Mouse (Mus musculus): Measurements from ENCODE around the gene Alkal2. TPM values are rescaled to one million over a fixed set of nuclear protein-coding genes. Genes with fewer than 3 reads are reported as not detected.
A peak's percentile ranks its signal among the peaks of the same experiment; 100 is the strongest.

The Alkal2 gene
- polyA plus RNA-seq, 1 experiment from 2014 or later = 4.6 TPM

- no peak for ATAC-seq (ENCODE audit: low read depth)
- no peaks in the 10 kb centered on the region for H3K9me3 ChIP-seq (ENCODE audit: control insufficient read depth, low read length)
These were observed 4.7 kb upstream of the Alkal2 start for GRCm38 (mm10) chr12:30879447-30879846.

GRCm38 (mm10) chr12:30883592-30883985, 533 bp upstream of the Alkal2 start:
- Histone ChIP-seq H3K4me1 (ENCODE audit: control insufficient read depth, insufficient read depth, low read length) (0 out of 2 replicates have a peak, but pooled peaks cover 7% of the 10 kb centered on the region), H3K9ac (ENCODE audit: low read depth, low read length) (peak overlapping the region; percentile 58; the same call in 1 of the 2 replicates), H3K27me3 (replicated peaks; ENCODE audit: control insufficient read depth, insufficient read depth, low read length) (peaks cover 47% of the 10 kb centered on the region), H3K36me3 (ENCODE audit: control insufficient read depth, insufficient read depth, low read length) (no peaks in the 10 kb centered on the region), H3K27ac (replicated peaks; ENCODE audit: low read depth, low read length) (no peak overlapping the region), H3K4me2 (ENCODE audit: low read depth, low read length) (peak overlapping the region; percentile 99), H3K9me3 (ENCODE audit: control insufficient read depth, low read length) (no peaks in the 10 kb centered on the region), H3K4me3 (ENCODE audit: low read depth, low read length) (peak overlapping the region; percentile 56)
- DNase-seq (ENCODE audit: low spot score) = no peak
- WGBS = 16% methylated on average over 4 of the region's 4 CpGs
- ATAC-seq (ENCODE audit: low read depth) = no peak

More at GRCm38 (mm10) chr12:30879447-30879846, 4.7 kb upstream of the Alkal2 start:
- WGBS = 67% methylated on average over 6 of the region's 6 CpGs
- 0 out of 2 replicates have a peak, but pooled peaks cover 1% of the 10 kb centered on the region for H3K4me1 ChIP-seq (ENCODE audit: control insufficient read depth, insufficient read depth, low read length)
- no peaks in the 10 kb centered on the region for H3K36me3 ChIP-seq (ENCODE audit: control insufficient read depth, insufficient read depth, low read length)
- no peak overlapping the region for H3K9ac ChIP-seq (ENCODE audit: low read depth, low read length)
- no peak overlapping the region for H3K4me3 ChIP-seq (ENCODE audit: low read depth, low read length)
- H3K27ac ChIP-seq (replicated peaks; ENCODE audit: low read depth, low read length) = no peak overlapping the region
- H3K4me2 ChIP-seq (ENCODE audit: low read depth, low read length) = no peak overlapping the region
- no peak for DNase-seq (ENCODE audit: low spot score)
- H3K27me3 ChIP-seq (replicated peaks; ENCODE audit: control insufficient read depth, insufficient read depth, low read length) = peaks cover 33% of the 10 kb centered on the region

- no peak overlapping the region for H3K27ac ChIP-seq (replicated peaks; ENCODE audit: low read depth, low read length)
- H3K4me3 ChIP-seq (ENCODE audit: low read depth, low read length) = peak overlapping the region; percentile 56
- H3K4me2 ChIP-seq (ENCODE audit: low read depth, low read length) = peak overlapping the region; percentile 99
- H3K36me3 ChIP-seq (ENCODE audit: control insufficient read depth, insufficient read depth, low read length) = no peaks in the 10 kb centered on the region
- WGBS = 9% methylated on average over 32 of the region's 39 CpGs
- H3K9ac ChIP-seq (ENCODE audit: low read depth, low read length) = peak overlapping the region; percentile 58
- H3K4me1 ChIP-seq (ENCODE audit: control insufficient read depth, insufficient read depth, low read length) = 0 out of 2 replicates have a peak, but pooled peaks cover 7% of the 10 kb centered on the region
- H3K27me3 ChIP-seq (replicated peaks; ENCODE audit: control insufficient read depth, insufficient read depth, low read length) = peaks cover 47% of the 10 kb centered on the region
- no peaks in the 10 kb centered on the region for H3K9me3 ChIP-seq (ENCODE audit: control insufficient read depth, low read length)
- peak; percentile 10 for DNase-seq (ENCODE audit: low spot score)
- peak; percentile 30; the same call in 1 of the 2 replicates for ATAC-seq (ENCODE audit: low read depth)
These were observed 604 bp downstream of the Alkal2 start for GRCm38 (mm10) chr12:30884622-30885230.

- WGBS = 60% methylated on average over 6 of the region's 6 CpGs
- Histone ChIP-seq H3K27me3 (replicated peaks; ENCODE audit: control insufficient read depth, insufficient read depth, low read length) (peaks cover 44% of the 10 kb centered on the region), H3K36me3 (ENCODE audit: control insufficient read depth, insufficient read depth, low read length) (no peaks in the 10 kb centered on the region), H3K27ac (replicated peaks; ENCODE audit: low read depth, low read length) (no peak overlapping the region), H3K4me2 (ENCODE audit: low read depth, low read length) (no peak overlapping the region), H3K4me3 (ENCODE audit: low read depth, low read length) (no peak overlapping the region), H3K4me1 (ENCODE audit: control insufficient read depth, insufficient read depth, low read length) (0 out of 2 replicates have a peak, but pooled peaks cover 7% of the 10 kb centered on the region), H3K9me3 (ENCODE audit: control insufficient read depth, low read length) (no peaks in the 10 kb centered on the region), H3K9ac (ENCODE audit: low read depth, low read length) (no peak overlapping the region)
- no peak for ATAC-seq (ENCODE audit: low read depth)
- DNase-seq (ENCODE audit: low spot score) = no peak
These were observed 1.8 kb downstream of the Alkal2 start for GRCm38 (mm10) chr12:30885891-30886290.

- H3K4me2 ChIP-seq (ENCODE audit: low read depth, low read length) = no peak overlapping the region
- no peaks in the 10 kb centered on the region for H3K36me3 ChIP-seq (ENCODE audit: control insufficient read depth, insufficient read depth, low read length)
- ATAC-seq (ENCODE audit: low read depth) (no peak), DNase-seq (ENCODE audit: low spot score) (no peak)
- H3K4me1 ChIP-seq (ENCODE audit: control insufficient read depth, insufficient read depth, low read length) = 0 out of 2 replicates have a peak, but pooled peaks cover 7% of the 10 kb centered on the region
- no peaks in the 10 kb centered on the region for H3K9me3 ChIP-seq (ENCODE audit: control insufficient read depth, low read length)
- H3K9ac ChIP-seq (ENCODE audit: low read depth, low read length) = no peak overlapping the region
- peaks cover 31% of the 10 kb centered on the region for H3K27me3 ChIP-seq (replicated peaks; ENCODE audit: control insufficient read depth, insufficient read depth, low read length)
- H3K27ac ChIP-seq (replicated peaks; ENCODE audit: low read depth, low read length) = no peak overlapping the region
- WGBS = 91% methylated on average over 4 of the region's 4 CpGs
- H3K4me3 ChIP-seq (ENCODE audit: low read depth, low read length) = no peak overlapping the region
These were observed 3.9 kb downstream of the Alkal2 start for GRCm38 (mm10) chr12:30888003-30888402.

- H3K36me3 ChIP-seq (ENCODE audit: control insufficient read depth, insufficient read depth, low read length) = no peaks in the 10 kb centered on the region; the same call in 1 of the 2 replicates
- no peaks in the 10 kb centered on the region for H3K4me1 ChIP-seq (ENCODE audit: control insufficient read depth, insufficient read depth, low read length)
- ATAC-seq (ENCODE audit: low read depth) = peak; percentile 57; the same call in 1 of the 2 replicates
These were observed 5.9 kb downstream of the Alkal2 start for GRCm38 (mm10) chr12:30890067-30890466.

GRCm38 (mm10) chr12:30891438-30891837, 7.3 kb downstream of the Alkal2 start:
- H3K27me3 ChIP-seq (replicated peaks; ENCODE audit: control insufficient read depth, insufficient read depth, low read length) = no peaks in the 10 kb centered on the region
- H3K27ac ChIP-seq (replicated peaks; ENCODE audit: low read depth, low read length) = no peak overlapping the region
- DNase-seq (ENCODE audit: low spot score) (no peak), ATAC-seq (ENCODE audit: low read depth) (no peak)
- no peaks in the 10 kb centered on the region for H3K9me3 ChIP-seq (ENCODE audit: control insufficient read depth, low read length)
- no peaks in the 10 kb centered on the region for H3K4me1 ChIP-seq (ENCODE audit: control insufficient read depth, insufficient read depth, low read length)
- no peak overlapping the region for H3K4me2 ChIP-seq (ENCODE audit: low read depth, low read length)
- no peak overlapping the region for H3K9ac ChIP-seq (ENCODE audit: low read depth, low read length)
- no peak overlapping the region for H3K4me3 ChIP-seq (ENCODE audit: low read depth, low read length)
- peaks cover 1% of the 10 kb centered on the region; the same call in 1 of the 2 replicates for H3K36me3 ChIP-seq (ENCODE audit: control insufficient read depth, insufficient read depth, low read length)
- 78% methylated on average over 7 of the region's 7 CpGs for WGBS

More at GRCm38 (mm10) chr12:30890067-30890466, 5.9 kb downstream of the Alkal2 start:
- no peak overlapping the region for H3K9ac ChIP-seq (ENCODE audit: low read depth, low read length)
- peaks cover 11% of the 10 kb centered on the region for H3K27me3 ChIP-seq (replicated peaks; ENCODE audit: control insufficient read depth, insufficient read depth, low read length)
- peak; percentile 75 for DNase-seq (ENCODE audit: low spot score)
- H3K27ac ChIP-seq (replicated peaks; ENCODE audit: low read depth, low read length) = no peak overlapping the region
- WGBS = 33% methylated on average over 5 of the region's 5 CpGs
- H3K4me3 ChIP-seq (ENCODE audit: low read depth, low read length) = no peak overlapping the region
- H3K4me2 ChIP-seq (ENCODE audit: low read depth, low read length) = no peak overlapping the region
- H3K9me3 ChIP-seq (ENCODE audit: control insufficient read depth, low read length) = no peaks in the 10 kb centered on the region

GRCm38 (mm10) chr12:30897039-30897438, 12.9 kb downstream of the Alkal2 start:
- no peak overlapping the region for H3K4me2 ChIP-seq (ENCODE audit: low read depth, low read length)
- H3K36me3 ChIP-seq (ENCODE audit: control insufficient read depth, insufficient read depth, low read length) = peaks cover 20% of the 10 kb centered on the region; the same call in 1 of the 2 replicates
- WGBS = 93% methylated on average over 4 of the region's 4 CpGs
- DNase-seq (ENCODE audit: low spot score) (no peak), ATAC-seq (ENCODE audit: low read depth) (no peak)
- H3K27me3 ChIP-seq (replicated peaks; ENCODE audit: control insufficient read depth, insufficient read depth, low read length) = no peaks in the 10 kb centered on the region
- no peak overlapping the region for H3K9ac ChIP-seq (ENCODE audit: low read depth, low read length)
- H3K27ac ChIP-seq (replicated peaks; ENCODE audit: low read depth, low read length) = no peak overlapping the region
- H3K4me3 ChIP-seq (ENCODE audit: low read depth, low read length) = no peak overlapping the region
- no peaks in the 10 kb centered on the region for H3K9me3 ChIP-seq (ENCODE audit: control insufficient read depth, low read length)
- H3K4me1 ChIP-seq (ENCODE audit: control insufficient read depth, insufficient read depth, low read length) = no peaks in the 10 kb centered on the region

- Histone ChIP-seq H3K27me3 (replicated peaks; ENCODE audit: control insufficient read depth, insufficient read depth, low read length) (no peaks in the 10 kb centered on the region), H3K4me3 (ENCODE audit: low read depth, low read length) (no peak overlapping the region), H3K36me3 (ENCODE audit: control insufficient read depth, insufficient read depth, low read length) (peaks cover 11% of the 10 kb centered on the region; the same call in 1 of the 2 replicates), H3K4me2 (ENCODE audit: low read depth, low read length) (no peak overlapping the region), H3K9ac (ENCODE audit: low read depth, low read length) (no peak overlapping the region), H3K27ac (replicated peaks; ENCODE audit: low read depth, low read length) (no peak overlapping the region), H3K9me3 (ENCODE audit: control insufficient read depth, low read length) (no peaks in the 10 kb centered on the region), H3K4me1 (ENCODE audit: control insufficient read depth, insufficient read depth, low read length) (peaks cover 13% of the 10 kb centered on the region)
- no peak for ATAC-seq (ENCODE audit: low read depth)
- DNase-seq (ENCODE audit: low spot score) = no peak
- 90% methylated on average over 1 of the region's 1 CpGs for WGBS
These were observed 24.5 kb downstream of the Alkal2 start for GRCm38 (mm10) chr12:30908658-30909057.

All from embryonic facial prominence, embryonic 14.5 days (tissue).